Mouse (Mus musculus) CD8-positive naive resting alpha-beta T cell, adult 57 days (primary cell): Measurements from ENCODE around the gene Snapc2. TPM values are rescaled to one million over a fixed set of nuclear protein-coding genes. Genes with fewer than 3 reads are reported as not detected.

ENCODE experiments used
- total RNA-seq: library from RNA; stranded (reverse); gene quantifications from one replicate; pipeline ENCODE4 v1.2.4, GENCODE M21; 2023

The Snapc2 gene
- total RNA-seq: 12.7 TPM

DNA sequence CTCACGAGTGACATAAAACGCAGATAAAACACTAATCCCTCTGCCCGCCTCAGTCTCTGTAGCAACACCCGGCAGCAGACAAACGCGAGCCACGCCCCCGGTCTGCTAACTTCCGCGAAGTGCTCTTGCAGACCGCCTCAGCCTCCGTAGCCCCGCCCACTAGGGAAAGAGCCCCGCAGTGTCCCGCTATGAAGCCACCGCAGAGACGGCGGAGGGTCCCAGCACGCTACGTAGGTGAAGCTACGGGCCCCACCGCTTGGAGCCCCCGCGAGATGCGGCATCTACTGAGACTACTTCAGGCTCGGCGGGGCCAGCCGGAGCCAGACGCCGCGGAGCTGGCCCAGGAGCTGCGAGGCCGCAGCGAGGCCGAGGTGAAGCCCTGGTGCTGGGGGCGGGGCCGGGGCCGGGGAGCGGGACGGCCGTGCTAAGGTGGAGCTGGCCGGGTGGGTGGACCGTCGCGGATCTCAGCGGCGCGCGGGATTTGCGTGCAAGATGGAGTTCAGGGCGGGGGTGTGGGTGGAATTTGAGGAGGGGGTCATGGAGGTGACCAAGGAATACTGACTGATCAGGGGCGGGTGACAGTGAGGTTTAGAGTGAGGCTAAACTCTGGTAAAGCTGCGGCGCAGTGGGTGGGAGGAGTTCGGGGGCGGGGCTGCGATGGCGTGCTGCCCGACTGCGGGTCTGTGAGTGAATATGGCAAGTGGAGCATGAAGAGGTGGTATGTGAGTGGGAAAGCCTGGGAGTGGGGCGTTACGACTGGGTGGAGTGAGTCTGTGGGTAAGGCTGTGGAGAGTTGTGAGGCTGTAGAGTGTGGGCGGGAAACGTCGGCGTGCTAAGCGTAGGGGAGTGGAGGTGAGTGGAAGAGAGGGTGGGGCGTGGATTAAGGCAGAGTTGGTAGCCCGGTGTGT lies at the start of gene Snapc2:
Gene Snapc2 (plus strand): TSS at position 147 of the 908 bp plus-strand sequence.

GRCm38 (mm10) chr8:4216791-4217621 lies 35.9 kb upstream of the Snapc2 start, which contains the start of gene Prr36:
Gene Prr36, minus strand, starts transcription at chr8:4217459.

GRCm38 (mm10) chr8:4226739-4227347 lies 26.0 kb upstream of the Snapc2 start, which contains the start of gene Lrrc8e:
Gene Lrrc8e, plus strand, starts transcription at chr8:4226827.

GRCm38 (mm10) chr8:4238434-4239192 lies 14.3 kb upstream of the Snapc2 start, which contains the start of the genes Map2k7 and Gm49320:
Gene Map2k7, plus strand, starts transcription at chr8:4238740.
Gene Gm49320, plus strand, starts transcription at chr8:4238865.

GRCm38 (mm10) chr8:4247951-4248540 lies 4.8 kb upstream of the Snapc2 start, which contains the start of gene Tgfbr3l:
Gene Tgfbr3l, plus strand, starts transcription at chr8:4248214.

GRCm38 (mm10) chr8:4259125-4259804 lies 6.4 kb downstream of the Snapc2 start, which contains the start of gene Ctxn1:
Gene Ctxn1, minus strand, starts transcription at chr8:4259274.

GRCm38 (mm10) chr8:4275275-4276110 lies 22.6 kb downstream of the Snapc2 start, which contains the start of gene Timm44:
Gene Timm44, minus strand, starts transcription at chr8:4275913.

Other genes starting within 250 kb of the Snapc2 start
- not detected for gene Cd209f, start 147.2 kb upstream of the Snapc2 start, total RNA-seq
- not detected for gene Cd209g, start 119.0 kb upstream of the Snapc2 start, total RNA-seq
- gene Evi5l, start 86.5 kb upstream of the Snapc2 start, total RNA-seq: 17.2 TPM
- not detected for gene Prr36, start 35.6 kb upstream of the Snapc2 start, total RNA-seq
- not detected for gene Lrrc8e, start 26.3 kb upstream of the Snapc2 start, total RNA-seq
- 127 TPM for gene Map2k7, start 14.3 kb upstream of the Snapc2 start, total RNA-seq
- gene Gm49320, start 14.2 kb upstream of the Snapc2 start, total RNA-seq: not detected
- 36.3 TPM for gene Tgfbr3l, start 4.9 kb upstream of the Snapc2 start, total RNA-seq
- 2.0 TPM for gene Ctxn1, start 6.2 kb downstream of the Snapc2 start, total RNA-seq
- gene Timm44, start 22.8 kb downstream of the Snapc2 start, total RNA-seq: 98.9 TPM
- gene Ccl25, start 72.1 kb downstream of the Snapc2 start, total RNA-seq: 17.6 TPM
- 91.2 TPM for gene Elavl1, start 72.3 kb downstream of the Snapc2 start, total RNA-seq
- gene Cers4, start 239.9 kb downstream of the Snapc2 start, total RNA-seq: 34.6 TPM